Mouse (Mus musculus) neural tube, embryonic 12.5 days (tissue): ENCODE measurements around the gene Pigk. TPM values are rescaled to one million over a fixed set of nuclear protein-coding genes. Genes with fewer than 3 reads are reported as not detected.

Experiments
- ATAC-seq: fragments of 200-750 bp; cut with Nextera tagmentation; 2 replicates; pipeline ENCODE4 v1.8.0; 2017; ENCODE audit warnings: low read depth, mild to moderate bottlenecking, moderate TSS enrichment, moderate library complexity; ENCODE audit not compliant: low FRiP score
- H3K27ac ChIP-seq: fragments of 300-500 bp; sonication (generic); 2 replicates; pipeline ENCODE4 v1.5.1; 2016
- H3K27me3 ChIP-seq: fragments of 300-500 bp; sonication (generic); replicated peaks from 2 replicates; pipeline ENCODE4 v1.6.1; 2016; ENCODE audit warnings: mild to moderate bottlenecking
- H3K36me3 ChIP-seq: fragments of 300-500 bp; sonication (generic); 2 replicates; pipeline ENCODE4 v1.6.1; 2016; ENCODE audit warnings: mild to moderate bottlenecking
- H3K4me1 ChIP-seq: fragments of 300-500 bp; sonication (generic); 2 replicates; pipeline ENCODE4 v1.6.1; 2016
- H3K4me2 ChIP-seq: fragments of 300-500 bp; sonication (generic); replicated peaks from 2 replicates; pipeline ENCODE4 v1.6.1; 2016; ENCODE audit warnings: mild to moderate bottlenecking
- H3K4me3 ChIP-seq: fragments of 300-500 bp; sonication (generic); 2 replicates; pipeline ENCODE4 v1.5.1; 2016
- H3K9ac ChIP-seq: fragments of 300-500 bp; sonication (generic); 2 replicates; pipeline ENCODE4 v1.6.1; 2016; ENCODE audit warnings: mild to moderate bottlenecking
- H3K9me3 ChIP-seq: fragments of 300-500 bp; sonication (generic); 2 replicates; pipeline ENCODE4 v1.6.1; 2016; ENCODE audit warnings: mild to moderate bottlenecking
- WGBS: fragments of 180-500 bp; shearing (Covaris S2); methylation state at CpG from one replicate; pipeline ENCODE4 v1.1.7; 2016; 5-methylcytosine and 5-hydroxymethylcytosine counted together
- polyA plus RNA-seq: library from polyadenylated mRNA; unstranded; fragments of >200 nt; fragmentation: Nextera tagmentation; extraction: Ambion mirVana; gene quantifications from 2 replicates; pipeline ENCODE4 v1.2.1, GENCODE M21; 2016

The Pigk gene
- polyA plus RNA-seq, 1 experiment from 2014 or later, result 45.9 TPM

- WGBS, result 72% methylated on average over 14 of the region's 14 CpGs
- no peak overlapping the region for H3K4me3 ChIP-seq
- no peaks in the 10 kb centered on the region for H3K27me3 ChIP-seq
- no peaks in the 10 kb centered on the region; the same call in 1 of the 2 replicates for H3K4me1 ChIP-seq
- H3K36me3 ChIP-seq, result no peaks in the 10 kb centered on the region
- no peak overlapping the region for H3K4me2 ChIP-seq
- H3K9me3 ChIP-seq, result no peaks in the 10 kb centered on the region
- no peak for ATAC-seq
- no peak overlapping the region for H3K27ac ChIP-seq
- H3K9ac ChIP-seq, result no peak overlapping the region
Observed at GRCm38 (mm10) chr3:152821202-152821601, 107.3 kb downstream of the Pigk start.

GRCm38 (mm10) chr3:152831377-152831776 lies 117.5 kb downstream of the Pigk start:
- H3K9me3 ChIP-seq, result 0 out of 2 replicates have a peak, but pooled peaks cover 2% of the 10 kb centered on the region
- H3K27me3 ChIP-seq, result no peaks in the 10 kb centered on the region
- no peaks in the 10 kb centered on the region for H3K36me3 ChIP-seq
- ATAC-seq, result no peak
- no peak overlapping the region for H3K4me2 ChIP-seq
- no peak overlapping the region for H3K27ac ChIP-seq
- H3K4me1 ChIP-seq, result no peaks in the 10 kb centered on the region
- H3K9ac ChIP-seq, result no peak overlapping the region
- H3K4me3 ChIP-seq, result no peak overlapping the region
- 83% methylated on average over 3 of the region's 3 CpGs for WGBS

- no peaks in the 10 kb centered on the region for H3K36me3 ChIP-seq
- no peaks in the 10 kb centered on the region for H3K27me3 ChIP-seq
- H3K4me3 ChIP-seq, result no peak overlapping the region
- ATAC-seq, result no peak
- no peak overlapping the region for H3K9ac ChIP-seq
- 0 out of 2 replicates have a peak, but pooled peaks cover 2% of the 10 kb centered on the region for H3K9me3 ChIP-seq
- H3K4me1 ChIP-seq, result no peaks in the 10 kb centered on the region
- 79% methylated on average over 9 of the region's 9 CpGs for WGBS
- H3K27ac ChIP-seq, result no peak overlapping the region
- no peak overlapping the region for H3K4me2 ChIP-seq
Observed at GRCm38 (mm10) chr3:152831974-152832373, 118.1 kb downstream of the Pigk start.

- no peaks in the 10 kb centered on the region for H3K27me3 ChIP-seq
- ATAC-seq, result peak; percentile 33; the same call in 1 of the 2 replicates
- WGBS, result 78% methylated on average over 4 of the region's 4 CpGs
- no peak overlapping the region for H3K4me2 ChIP-seq
- H3K36me3 ChIP-seq, result no peaks in the 10 kb centered on the region
- H3K9ac ChIP-seq, result no peak overlapping the region
- no peak overlapping the region for H3K27ac ChIP-seq
- no peaks in the 10 kb centered on the region for H3K4me1 ChIP-seq
- H3K9me3 ChIP-seq, result 0 out of 2 replicates have a peak, but pooled peaks cover 2% of the 10 kb centered on the region
- no peak overlapping the region for H3K4me3 ChIP-seq
Observed at GRCm38 (mm10) chr3:152832436-152832835, 118.5 kb downstream of the Pigk start.

- no peaks in the 10 kb centered on the region for H3K27me3 ChIP-seq
- no peak for ATAC-seq
- no peaks in the 10 kb centered on the region for H3K4me1 ChIP-seq
- H3K4me2 ChIP-seq, result no peak overlapping the region
- no peak overlapping the region for H3K4me3 ChIP-seq
- H3K9me3 ChIP-seq, result 0 out of 2 replicates have a peak, but pooled peaks cover 2% of the 10 kb centered on the region
- H3K27ac ChIP-seq, result no peak overlapping the region
- no peaks in the 10 kb centered on the region for H3K36me3 ChIP-seq
- H3K9ac ChIP-seq, result no peak overlapping the region
- WGBS, result 72% methylated on average over 2 of the region's 2 CpGs
Observed at GRCm38 (mm10) chr3:152837407-152837806, 123.5 kb downstream of the Pigk start.

GRCm38 (mm10) chr3:152837938-152838337 lies 124.0 kb downstream of the Pigk start:
- Histone ChIP-seq H3K27ac (no peak overlapping the region), H3K4me3 (no peak overlapping the region), H3K27me3 (no peaks in the 10 kb centered on the region), H3K4me2 (no peak overlapping the region), H3K9ac (no peak overlapping the region), H3K36me3 (no peaks in the 10 kb centered on the region), H3K4me1 (no peaks in the 10 kb centered on the region), H3K9me3 (0 out of 2 replicates have a peak, but pooled peaks cover 2% of the 10 kb centered on the region)
- WGBS, result 91% methylated on average over 1 of the region's 1 CpGs
- ATAC-seq, result no peak

GRCm38 (mm10) chr3:152841264-152841663 lies 127.4 kb downstream of the Pigk start:
- 0 out of 2 replicates have a peak, but pooled peaks cover 2% of the 10 kb centered on the region for H3K4me1 ChIP-seq
- H3K27ac ChIP-seq, result no peak overlapping the region
- 86% methylated on average over 6 of the region's 6 CpGs for WGBS
- no peaks in the 10 kb centered on the region for H3K36me3 ChIP-seq
- H3K4me3 ChIP-seq, result no peak overlapping the region
- no peaks in the 10 kb centered on the region for H3K27me3 ChIP-seq
- no peak overlapping the region for H3K9ac ChIP-seq
- ATAC-seq, result no peak
- no peak overlapping the region for H3K4me2 ChIP-seq
- no peaks in the 10 kb centered on the region for H3K9me3 ChIP-seq

- WGBS, result 69% methylated on average over 3 of the region's 3 CpGs
- no peak for ATAC-seq
- Histone ChIP-seq H3K27ac (no peak overlapping the region), H3K36me3 (no peaks in the 10 kb centered on the region), H3K4me3 (no peak overlapping the region), H3K9ac (no peak overlapping the region), H3K27me3 (no peaks in the 10 kb centered on the region), H3K9me3 (no peaks in the 10 kb centered on the region), H3K4me1 (0 out of 2 replicates have a peak, but pooled peaks cover 4% of the 10 kb centered on the region), H3K4me2 (no peak overlapping the region)
Observed at GRCm38 (mm10) chr3:152842648-152843047, 128.7 kb downstream of the Pigk start.

- H3K9me3 ChIP-seq, result no peaks in the 10 kb centered on the region
- no peak overlapping the region for H3K9ac ChIP-seq
- no peaks in the 10 kb centered on the region for H3K27me3 ChIP-seq
- H3K4me3 ChIP-seq, result no peak overlapping the region
- 0 out of 2 replicates have a peak, but pooled peaks cover 4% of the 10 kb centered on the region for H3K4me1 ChIP-seq
- 0 out of 2 replicates have a peak, but pooled peaks have one; percentile 48 for ATAC-seq
- H3K4me2 ChIP-seq, result no peak overlapping the region
- no peaks in the 10 kb centered on the region for H3K36me3 ChIP-seq
- H3K27ac ChIP-seq, result no peak overlapping the region
Observed at GRCm38 (mm10) chr3:152843925-152844324, 130.0 kb downstream of the Pigk start.

- no peak overlapping the region for H3K27ac ChIP-seq
- no peaks in the 10 kb centered on the region for H3K4me1 ChIP-seq
- H3K9me3 ChIP-seq, result no peaks in the 10 kb centered on the region
- H3K27me3 ChIP-seq, result no peaks in the 10 kb centered on the region
- ATAC-seq, result no peak
- H3K36me3 ChIP-seq, result no peaks in the 10 kb centered on the region
- no peak overlapping the region for H3K4me3 ChIP-seq
- WGBS, result 58% methylated on average over 12 of the region's 12 CpGs
- no peak overlapping the region for H3K4me2 ChIP-seq
- no peak overlapping the region for H3K9ac ChIP-seq
Observed at GRCm38 (mm10) chr3:152855006-152855614, 141.2 kb downstream of the Pigk start.

- ATAC-seq, result peak; percentile 66; the same call in 1 of the 2 replicates
Observed at GRCm38 (mm10) chr3:152856095-152856494, 142.2 kb downstream of the Pigk start.

GRCm38 (mm10) chr3:152861450-152861849 lies 147.6 kb downstream of the Pigk start:
- Histone ChIP-seq H3K27me3 (no peaks in the 10 kb centered on the region), H3K4me2 (no peak overlapping the region), H3K36me3 (no peaks in the 10 kb centered on the region), H3K9me3 (no peaks in the 10 kb centered on the region), H3K27ac (no peak overlapping the region), H3K9ac (no peak overlapping the region), H3K4me1 (peaks cover 3% of the 10 kb centered on the region), H3K4me3 (no peak overlapping the region)
- WGBS, result 77% methylated on average over 4 of the region's 4 CpGs
- no peak for ATAC-seq

More at GRCm38 (mm10) chr3:152856095-152856494, 142.2 kb downstream of the Pigk start:
- H3K4me1 ChIP-seq, result no peaks in the 10 kb centered on the region
- no peak overlapping the region for H3K4me3 ChIP-seq
- WGBS, result 50% methylated on average over 10 of the region's 10 CpGs
- H3K36me3 ChIP-seq, result no peaks in the 10 kb centered on the region
- H3K27ac ChIP-seq, result no peak overlapping the region
- no peaks in the 10 kb centered on the region for H3K9me3 ChIP-seq
- H3K27me3 ChIP-seq, result no peaks in the 10 kb centered on the region
- no peak overlapping the region for H3K9ac ChIP-seq
- H3K4me2 ChIP-seq, result no peak overlapping the region

- Histone ChIP-seq H3K36me3 (no peaks in the 10 kb centered on the region), H3K27ac (no peak overlapping the region), H3K4me3 (no peak overlapping the region), H3K4me2 (no peak overlapping the region), H3K9ac (no peak overlapping the region), H3K27me3 (no peaks in the 10 kb centered on the region), H3K4me1 (peaks cover 6% of the 10 kb centered on the region), H3K9me3 (no peaks in the 10 kb centered on the region)
- 67% methylated on average over 1 of the region's 1 CpGs for WGBS
- no peak for ATAC-seq
Observed at GRCm38 (mm10) chr3:152861978-152862377, 148.1 kb downstream of the Pigk start.
